Mouse (Mus musculus) midbrain, embryonic 14.5 days (tissue): ENCODE results near the gene Kcnn1. TPM values are rescaled to one million over a fixed set of nuclear protein-coding genes. Genes with fewer than 3 reads are reported as not detected.

Experiments used
- ATAC-seq: fragments of 200-750 bp; cut with Nextera tagmentation; 2 replicates; pipeline ENCODE4 v1.8.0; 2017; ENCODE audit warnings: moderate number of reproducible peaks, moderate library complexity; ENCODE audit not compliant: low FRiP score, low TSS enrichment
- DNase-seq: peaks from one replicate; pipeline ENCODE4 v3.0.0-alpha.2; 2015
- H3K27ac ChIP-seq: fragments of 300-500 bp; sonication (generic); replicated peaks from 2 replicates; pipeline ENCODE4 v1.5.1; 2014; ENCODE audit warnings: mild to moderate bottlenecking, low read depth, low read length, moderate library complexity
- H3K27me3 ChIP-seq: fragments of 300-500 bp; sonication (generic); 2 replicates; pipeline ENCODE4 v1.6.1; 2014; ENCODE audit warnings: low read length, control low read depth, mixed read lengths; ENCODE audit not compliant: control insufficient read depth, insufficient read depth
- H3K36me3 ChIP-seq: fragments of 300-500 bp; sonication (generic); 2 replicates; pipeline ENCODE4 v1.6.1; 2014; ENCODE audit warnings: low read length, control low read depth; ENCODE audit not compliant: control insufficient read depth, insufficient read depth
- H3K4me1 ChIP-seq: fragments of 300-500 bp; sonication (generic); 2 replicates; pipeline ENCODE4 v1.6.1; 2014; ENCODE audit warnings: mild to moderate bottlenecking, antibody characterized with exemption, low read length, control low read depth; ENCODE audit not compliant: control insufficient read depth, insufficient read depth
- H3K4me2 ChIP-seq: fragments of 300-500 bp; sonication (generic); 2 replicates; pipeline ENCODE4 v1.6.1; 2014; ENCODE audit warnings: mild to moderate bottlenecking, low read length, moderate library complexity
- H3K4me3 ChIP-seq: fragments of 300-500 bp; sonication (generic); replicated peaks from 2 replicates; pipeline ENCODE4 v1.5.1; 2014; ENCODE audit warnings: low read depth, low read length
- H3K9ac ChIP-seq: fragments of 300-500 bp; sonication (generic); replicated peaks from 2 replicates; pipeline ENCODE4 v1.6.1; 2014; ENCODE audit warnings: mild to moderate bottlenecking, low read length, moderate library complexity
- H3K9me3 ChIP-seq: fragments of 300-500 bp; sonication (generic); 2 replicates; pipeline ENCODE4 v1.6.1; 2016; ENCODE audit warnings: low read length, control low read depth, mixed read lengths; ENCODE audit not compliant: control insufficient read depth
- WGBS: fragments of 180-500 bp; shearing (Covaris S2); extraction: QIAGEN DNeasy Blood & Tissue Kit; methylation state at CpG from one replicate; pipeline ENCODE4 v1.1.7; 2014; 5-methylcytosine and 5-hydroxymethylcytosine counted together
- polyA plus RNA-seq: library from polyadenylated mRNA; unstranded; fragments of >200 nt; fragmentation: Nextera tagmentation; extraction: Ambion mirVana; gene quantifications from 2 replicates; pipeline ENCODE4 v1.2.1, GENCODE M21; 2014

Gene Kcnn1
- polyA plus RNA-seq, 1 experiment from 2014 or later, result 16.0 TPM

- WGBS, result 87% methylated on average over 12 of the region's 12 CpGs
- H3K27ac ChIP-seq, result no peak overlapping the region
- H3K9ac ChIP-seq, result no peak overlapping the region
- no peaks in the 10 kb centered on the region for H3K9me3 ChIP-seq
- no peak overlapping the region for H3K4me3 ChIP-seq
- H3K4me2 ChIP-seq, result no peak overlapping the region
- 0 out of 2 replicates have a peak, but pooled peaks cover 7% of the 10 kb centered on the region for H3K4me1 ChIP-seq
- 0 out of 2 replicates have a peak, but pooled peaks cover 2% of the 10 kb centered on the region for H3K36me3 ChIP-seq
- no peak for ATAC-seq
- no peak for DNase-seq
- H3K27me3 ChIP-seq, result no peaks in the 10 kb centered on the region
These were observed 26.4 kb downstream of the Kcnn1 start for GRCm38 (mm10) chr8:70836666-70837065.

- Histone ChIP-seq H3K9ac (no peak overlapping the region), H3K27ac (no peak overlapping the region), H3K4me1 (0 out of 2 replicates have a peak, but pooled peaks cover 3% of the 10 kb centered on the region), H3K4me3 (no peak overlapping the region), H3K9me3 (no peaks in the 10 kb centered on the region), H3K4me2 (no peak overlapping the region), H3K36me3 (0 out of 2 replicates have a peak, but pooled peaks cover 2% of the 10 kb centered on the region), H3K27me3 (no peaks in the 10 kb centered on the region)
- ATAC-seq (no peak), DNase-seq (no peak)
- WGBS, result 97% methylated on average over 3 of the region's 3 CpGs
These were observed 29.0 kb downstream of the Kcnn1 start for GRCm38 (mm10) chr8:70834071-70834470.

GRCm38 (mm10) chr8:70833520-70833919 lies 29.5 kb downstream of the Kcnn1 start:
- no peak overlapping the region for H3K9ac ChIP-seq
- H3K9me3 ChIP-seq, result no peaks in the 10 kb centered on the region
- H3K27me3 ChIP-seq, result no peaks in the 10 kb centered on the region
- DNase-seq, result no peak
- H3K27ac ChIP-seq, result no peak overlapping the region
- H3K36me3 ChIP-seq, result 0 out of 2 replicates have a peak, but pooled peaks cover 2% of the 10 kb centered on the region
- H3K4me2 ChIP-seq, result no peak overlapping the region
- no peak for ATAC-seq
- H3K4me1 ChIP-seq, result 0 out of 2 replicates have a peak, but pooled peaks cover under 1% of the 10 kb centered on the region
- 49% methylated on average over 15 of the region's 15 CpGs for WGBS
- H3K4me3 ChIP-seq, result no peak overlapping the region

GRCm38 (mm10) chr8:70833018-70833482 lies 30.0 kb downstream of the Kcnn1 start:
- H3K4me1 ChIP-seq, result no peaks in the 10 kb centered on the region
- DNase-seq (no peak), ATAC-seq (no peak)
- no peaks in the 10 kb centered on the region for H3K9me3 ChIP-seq
- H3K4me2 ChIP-seq, result no peak overlapping the region
- no peak overlapping the region for H3K4me3 ChIP-seq
- H3K27ac ChIP-seq, result no peak overlapping the region
- 55% methylated on average over 9 of the region's 9 CpGs for WGBS
- 0 out of 2 replicates have a peak, but pooled peaks cover 2% of the 10 kb centered on the region for H3K36me3 ChIP-seq
- H3K9ac ChIP-seq, result no peak overlapping the region
- H3K27me3 ChIP-seq, result no peaks in the 10 kb centered on the region

GRCm38 (mm10) chr8:70832371-70832770 lies 30.7 kb downstream of the Kcnn1 start:
- Histone ChIP-seq H3K9ac (no peak overlapping the region), H3K4me1 (no peaks in the 10 kb centered on the region), H3K4me2 (no peak overlapping the region), H3K9me3 (no peaks in the 10 kb centered on the region), H3K36me3 (0 out of 2 replicates have a peak, but pooled peaks cover 2% of the 10 kb centered on the region), H3K27me3 (no peaks in the 10 kb centered on the region), H3K4me3 (no peak overlapping the region), H3K27ac (no peak overlapping the region)
- ATAC-seq (no peak), DNase-seq (no peak)
- WGBS, result 69% methylated on average over 11 of the region's 11 CpGs

- H3K27ac ChIP-seq, result no peak overlapping the region
- no peak overlapping the region; the same call in 1 of the 2 replicates for H3K9ac ChIP-seq
- H3K36me3 ChIP-seq, result 0 out of 2 replicates have a peak, but pooled peaks cover 2% of the 10 kb centered on the region
- H3K4me3 ChIP-seq, result no peak overlapping the region
- H3K27me3 ChIP-seq, result no peaks in the 10 kb centered on the region
- no peaks in the 10 kb centered on the region for H3K9me3 ChIP-seq
- ATAC-seq, result no peak
- no peak for DNase-seq
- 86% methylated on average over 8 of the region's 8 CpGs for WGBS
- H3K4me1 ChIP-seq, result no peaks in the 10 kb centered on the region
- no peak overlapping the region for H3K4me2 ChIP-seq
These were observed 31.5 kb downstream of the Kcnn1 start for GRCm38 (mm10) chr8:70831517-70831916.

- H3K9me3 ChIP-seq, result no peaks in the 10 kb centered on the region
- no peaks in the 10 kb centered on the region for H3K27me3 ChIP-seq
- no peak overlapping the region for H3K4me2 ChIP-seq
- DNase-seq (no peak), ATAC-seq (no peak)
- no peaks in the 10 kb centered on the region for H3K36me3 ChIP-seq
- 85% methylated on average over 1 of the region's 1 CpGs for WGBS
- no peaks in the 10 kb centered on the region for H3K4me1 ChIP-seq
- H3K27ac ChIP-seq, result no peak overlapping the region
- H3K9ac ChIP-seq, result no peak overlapping the region
- H3K4me3 ChIP-seq, result no peak overlapping the region
These were observed 35.3 kb downstream of the Kcnn1 start for GRCm38 (mm10) chr8:70827796-70828195.

- WGBS, result 91% methylated on average over 2 of the region's 2 CpGs
- Histone ChIP-seq H3K9me3 (no peaks in the 10 kb centered on the region), H3K36me3 (no peaks in the 10 kb centered on the region), H3K4me2 (no peak overlapping the region), H3K9ac (no peak overlapping the region), H3K4me1 (no peaks in the 10 kb centered on the region), H3K4me3 (no peak overlapping the region), H3K27me3 (no peaks in the 10 kb centered on the region), H3K27ac (no peak overlapping the region)
- ATAC-seq, result no peak
- DNase-seq, result no peak
These were observed 36.0 kb downstream of the Kcnn1 start for GRCm38 (mm10) chr8:70827010-70827409.

GRCm38 (mm10) chr8:70825816-70826215 lies 37.2 kb downstream of the Kcnn1 start:
- Histone ChIP-seq H3K4me3 (no peak overlapping the region), H3K4me2 (no peak overlapping the region), H3K9me3 (no peaks in the 10 kb centered on the region), H3K36me3 (no peaks in the 10 kb centered on the region), H3K27me3 (peaks cover 5% of the 10 kb centered on the region; the same call in 1 of the 2 replicates), H3K4me1 (no peaks in the 10 kb centered on the region), H3K9ac (no peak overlapping the region), H3K27ac (no peak overlapping the region)
- 80% methylated on average over 8 of the region's 8 CpGs for WGBS
- ATAC-seq (no peak), DNase-seq (no peak)
